Mouse (Mus musculus) ES-E14 (cell line): ENCODE measurements at regions not wholly inside any gene's neighbourhood (a gene's known extent, or its start where the extent isn't known, plus 50 kb on each side); places are given as distances from the start of the nearest gene placed in this dataset.

Source experiments
- DNase-seq: peaks from one replicate; pipeline ENCODE4 v3.0.0-alpha.2; 2013; ENCODE audit warnings: low read depth, low spot score
- H3K27ac ChIP-seq: 2 replicates; pipeline ENCODE4 v1.5.1; 2012; ENCODE audit warnings: low read depth, mild to moderate bottlenecking, low read length, moderate library complexity, mixed read lengths; ENCODE audit not compliant: poor library complexity, insufficient read depth, severe bottlenecking
- H3K36me3 ChIP-seq: 2 replicates; pipeline ENCODE4 v1.6.1; 2012; ENCODE audit warnings: mild to moderate bottlenecking, low read length, moderate library complexity, mixed read lengths; ENCODE audit not compliant: control insufficient read depth, poor library complexity, insufficient read depth, severe bottlenecking
- H3K4me1 ChIP-seq, 2 experiments: fragments of 150-350 bp in 1 of 2; sonication (generic) in 1 of 2; 2 replicates each; pipeline ENCODE4 v1.6.1; 2012; ENCODE audit warnings: low read length in 2 of 2, mild to moderate bottlenecking in 1 of 2, mixed read lengths in 1 of 2; ENCODE audit not compliant: control insufficient read depth in 2 of 2, insufficient read depth in 2 of 2, poor library complexity in 1 of 2
- H3K4me3 ChIP-seq, 2 experiments: fragments of 150-350 bp in 1 of 2; sonication (generic) in 1 of 2; 2 replicates each; pipeline ENCODE4 v1.5.1; 2012; ENCODE audit warnings: low read length in 2 of 2, low read depth in 1 of 2, mild to moderate bottlenecking in 1 of 2, mixed read lengths in 1 of 2; ENCODE audit not compliant: insufficient read depth in 1 of 2, poor library complexity in 1 of 2, severe bottlenecking in 1 of 2
- H3K9ac ChIP-seq: 2 replicates; pipeline ENCODE4 v1.6.1; 2012; ENCODE audit warnings: low read depth, mild to moderate bottlenecking, low read length, mixed read lengths; ENCODE audit not compliant: poor library complexity, insufficient read depth, severe bottlenecking
- H3K9me3 ChIP-seq: fragments of 150-350 bp; sonication (generic); 2 replicates; pipeline ENCODE4 v1.6.1; 2012; ENCODE audit warnings: low read depth, mild to moderate bottlenecking, low read length; ENCODE audit not compliant: control insufficient read depth, insufficient read depth
- CHD2 ChIP-seq: IDR thresholded peaks from 2 replicates; pipeline ENCODE4 v1.6.1; 2014; ENCODE audit warnings: mild to moderate bottlenecking, low read depth, low read length, inconsistent platforms
- HCFC1 ChIP-seq: IDR thresholded peaks from 2 replicates; pipeline ENCODE4 v1.6.1; 2012; ENCODE audit warnings: low read length, inconsistent platforms, borderline replicate concordance; ENCODE audit not compliant: insufficient read depth
- MAFK ChIP-seq: IDR thresholded peaks from 2 replicates; pipeline ENCODE4 v1.6.1; 2014; ENCODE audit warnings: mild to moderate bottlenecking, low read depth, low read length, inconsistent platforms; ENCODE audit not compliant: insufficient read depth
- ZC3H11A ChIP-seq: IDR thresholded peaks from 2 replicates; pipeline ENCODE4 v1.6.1; 2012; ENCODE audit warnings: low read depth, mild to moderate bottlenecking, inconsistent platforms, low read length, borderline replicate concordance
- ZNF384 ChIP-seq: IDR thresholded peaks from 2 replicates; pipeline ENCODE4 v1.6.1; 2012; ENCODE audit warnings: low read depth, low read length, inconsistent platforms
- in situ Hi-C, 2 experiments: fragments of 600-800 bp; cut with MboI; formaldehyde crosslinking; loops; one replicate each; pipeline ENCODE4 v1.15.1; 2025; ENCODE audit warnings: low sequenced_read_pairs in 2 of 2, inconsistent platforms in 1 of 2; ENCODE audit not compliant: unreplicated experiment in 2 of 2

- TF ChIP-seq ZC3H11A (no peak), MAFK (no peak), ZNF384 (no peak), HCFC1 (no peak), CHD2 (no peak)
- no peaks in the 10 kb centered on the region for H3K36me3 ChIP-seq
- no peak overlapping the region for H3K4me3 ChIP-seq
- no peaks in the 10 kb centered on the region for H3K9me3 ChIP-seq
- no peak overlapping the region for H3K9ac ChIP-seq
- no peak overlapping the region for H3K27ac ChIP-seq
- no peaks in the 10 kb centered on the region for H3K4me1 ChIP-seq
- in situ Hi-C loops = no loop called here
- no peak for DNase-seq
Observed at GRCm38 (mm10) chr2:8012826-8013225, 503.5 kb upstream of the Celf2 start.

DNA sequence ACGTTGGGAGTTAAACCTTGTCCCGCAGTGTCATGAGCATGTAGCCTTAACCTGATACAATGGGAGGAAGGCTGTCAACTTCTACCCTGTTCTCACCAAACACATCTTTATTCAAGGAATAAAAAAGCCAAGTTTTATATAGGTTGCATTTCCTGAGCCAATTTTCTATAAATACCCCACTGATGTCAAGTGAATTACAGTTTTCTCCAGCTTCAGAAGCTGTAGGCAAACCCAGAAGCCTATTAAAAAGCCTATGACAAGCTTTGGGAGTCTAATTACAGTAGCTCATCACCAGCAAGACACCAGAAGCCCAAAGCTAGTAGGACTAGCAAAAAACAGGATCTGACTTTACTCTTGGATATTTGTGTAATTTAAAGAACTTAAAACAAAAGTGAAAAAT lies 490.1 kb upstream of the Celf2 start:
- no peak overlapping the region for H3K9ac ChIP-seq
- H3K4me3 ChIP-seq = no peak overlapping the region
- in situ Hi-C loops = no loop called here
- no peaks in the 10 kb centered on the region for H3K36me3 ChIP-seq
- DNase-seq = no peak
- H3K4me1 ChIP-seq = no peaks in the 10 kb centered on the region
- H3K9me3 ChIP-seq = no peaks in the 10 kb centered on the region
- TF ChIP-seq ZNF384 (no peak), ZC3H11A (no peak), HCFC1 (no peak), MAFK (no peak), CHD2 (no peak)
- H3K27ac ChIP-seq = no peak overlapping the region

DNA sequence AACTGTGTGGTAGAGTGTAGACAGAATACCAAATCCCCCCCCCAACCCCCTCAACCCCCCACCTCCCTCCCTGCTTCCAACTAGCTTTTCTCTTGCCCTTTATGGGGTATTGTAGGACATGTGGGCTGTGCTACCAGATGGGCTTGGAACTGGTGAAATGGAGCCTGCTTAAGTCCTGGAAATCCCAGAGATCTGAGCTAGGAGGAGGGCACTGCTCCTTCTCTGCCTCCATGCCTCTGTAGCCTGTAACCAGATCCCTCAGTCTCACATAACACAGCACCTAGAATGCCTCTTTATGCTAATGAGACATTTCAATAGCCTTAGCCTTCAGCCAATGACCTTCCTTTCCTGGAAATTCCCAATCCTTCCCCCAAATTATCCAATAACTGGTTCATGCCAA lies 465.1 kb upstream of the Celf2 start:
- no peaks in the 10 kb centered on the region for H3K9me3 ChIP-seq
- no peak for DNase-seq
- H3K27ac ChIP-seq = no peak overlapping the region
- no peak overlapping the region for H3K9ac ChIP-seq
- H3K4me1 ChIP-seq = no peaks in the 10 kb centered on the region
- in situ Hi-C loops = no loop called here
- no peaks in the 10 kb centered on the region for H3K36me3 ChIP-seq
- TF ChIP-seq HCFC1 (no peak), MAFK (no peak), ZC3H11A (no peak), ZNF384 (no peak), CHD2 (no peak)
- no peak overlapping the region for H3K4me3 ChIP-seq

DNA sequence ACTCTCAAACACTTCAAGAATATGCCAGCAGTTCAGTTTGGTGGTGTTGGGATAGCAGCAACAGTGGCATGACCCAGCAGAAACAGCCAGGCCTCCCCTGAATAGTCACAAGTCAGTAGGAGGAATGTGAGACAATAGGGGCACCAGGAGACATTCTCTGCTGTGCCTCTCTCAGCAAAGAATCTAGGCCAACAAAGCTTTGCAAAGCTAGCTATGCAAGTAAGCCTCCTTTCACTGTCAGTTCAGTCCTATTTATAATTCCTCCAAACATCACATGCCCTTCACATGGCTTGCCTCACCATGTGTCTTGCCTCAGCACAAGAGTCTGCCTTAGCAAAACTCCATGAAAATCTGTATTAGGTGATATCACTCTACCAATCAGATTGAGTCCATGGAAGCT lies 454.1 kb upstream of the Celf2 start:
- Histone ChIP-seq H3K4me1 (no peaks in the 10 kb centered on the region), H3K36me3 (no peaks in the 10 kb centered on the region), H3K4me3 (no peak overlapping the region), H3K27ac (no peak overlapping the region), H3K9ac (no peak overlapping the region), H3K9me3 (no peaks in the 10 kb centered on the region)
- no peak for TF ChIP-seq HCFC1
- TF ChIP-seq ZC3H11A = no peak
- no peak for TF ChIP-seq MAFK
- TF ChIP-seq CHD2 = no peak
- no peak for TF ChIP-seq ZNF384
- DNase-seq = no peak
- in situ Hi-C loops = no loop called here

DNA sequence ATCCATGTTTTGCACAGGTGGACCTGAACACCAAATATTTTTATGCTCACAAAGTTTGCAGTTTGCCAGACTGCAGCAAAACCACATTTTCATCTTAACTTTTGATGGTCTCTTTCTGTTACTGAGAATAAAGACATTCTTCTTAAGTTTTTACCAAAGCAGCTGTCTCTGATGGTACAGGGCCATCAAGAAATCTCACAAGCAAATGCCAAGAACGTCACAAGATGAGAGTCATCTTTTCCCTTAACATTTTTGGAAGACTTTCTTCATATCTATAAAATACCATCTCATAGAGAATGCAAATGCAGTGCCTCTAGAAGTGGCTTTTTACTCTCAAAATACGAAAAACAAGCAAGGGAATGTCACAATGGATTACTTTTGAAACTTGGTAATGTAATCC lies 444.8 kb upstream of the Celf2 start:
- no peak overlapping the region for H3K9ac ChIP-seq
- H3K36me3 ChIP-seq = no peaks in the 10 kb centered on the region
- no peak overlapping the region for H3K4me3 ChIP-seq
- no peak overlapping the region for H3K27ac ChIP-seq
- H3K4me1 ChIP-seq = no peaks in the 10 kb centered on the region
- H3K9me3 ChIP-seq = no peaks in the 10 kb centered on the region
- in situ Hi-C loops = no loop called here
- TF ChIP-seq ZNF384 = no peak
- TF ChIP-seq HCFC1 = no peak
- TF ChIP-seq MAFK = no peak
- no peak for TF ChIP-seq CHD2
- TF ChIP-seq ZC3H11A = no peak
- no peak for DNase-seq
